20 mouse cellular contexts compared by ENCODE assay signal in the genomic region with DNA sequence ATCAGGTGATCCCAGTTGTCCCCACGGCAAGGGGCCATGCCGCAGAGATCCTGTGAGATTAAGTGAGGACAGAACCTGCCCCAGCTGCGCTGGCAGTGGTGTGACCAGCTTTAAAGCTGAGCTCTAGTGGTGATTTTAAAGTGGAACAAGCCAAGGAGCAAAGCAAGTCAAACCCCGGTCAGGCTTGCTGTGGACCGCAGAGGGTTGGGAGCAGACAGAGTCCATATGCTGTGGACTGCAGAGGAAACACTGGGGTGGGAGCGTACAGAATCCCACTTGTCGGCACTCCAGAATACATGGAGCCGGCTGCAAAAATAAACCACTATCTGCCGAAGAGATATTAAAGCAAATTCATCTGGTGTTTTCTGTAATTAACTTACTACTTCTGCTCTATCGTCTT. TPM values are rescaled to one million over a fixed set of nuclear protein-coding genes. Genes with fewer than 3 reads are reported as not detected.
A peak's percentile ranks its signal among the peaks of the same experiment; 100 is the strongest.
DNase-seq lines count a peak whose midpoint lies in the region; ATAC-seq and TF ChIP-seq lines count a peak whose summit lies in the region.
"Had no signal": no experiment of that assay in that cellular context is flagged by ENCODE, and none has a peak within 500 bp of the region (broad histone marks: within the 10 kb centered on the region; RNA-seq: fewer than 3 reads in every experiment).

No protein-coding gene starts in this region.

- 75% methylated on average over 10 of the region's 10 CpGs for WGBS in embryonic facial prominence, embryonic 12.5 days
- 86% methylated on average over 10 of the region's 10 CpGs for WGBS in embryonic facial prominence, embryonic 10.5 days
- WGBS in heart, embryonic 13.5 days = 39% methylated on average over 10 of the region's 10 CpGs
- 61% methylated on average over 10 of the region's 10 CpGs for WGBS in kidney, postnatal 0 days
- 36% methylated on average over 10 of the region's 10 CpGs for WGBS in heart, postnatal 0 days

- H3K9me3 ChIP-seq in embryonic facial prominence, embryonic 12.5 days = no peaks in the 10 kb centered on the region
- no peaks in the 10 kb centered on the region for H3K9me3 ChIP-seq in embryonic facial prominence, embryonic 10.5 days
- H3K9me3 ChIP-seq in heart, embryonic 13.5 days = no peaks in the 10 kb centered on the region
- H3K9me3 ChIP-seq in kidney, postnatal 0 days (replicated peaks; ENCODE audit: low read length) = no peaks in the 10 kb centered on the region
- H3K9me3 ChIP-seq in heart, postnatal 0 days (replicated peaks; ENCODE audit: control insufficient read depth, low read length) = no peaks in the 10 kb centered on the region
- H3K9me3 ChIP-seq: forebrain, embryonic 13.5 days; hindbrain, embryonic 13.5 days; limb, embryonic 13.5 days; liver, embryonic 13.5 days; neural tube, embryonic 15.5 days had no signal

- H3K36me3 ChIP-seq in embryonic facial prominence, embryonic 12.5 days = no peaks in the 10 kb centered on the region
- no peaks in the 10 kb centered on the region for H3K36me3 ChIP-seq in embryonic facial prominence, embryonic 10.5 days (replicated peaks)
- H3K36me3 ChIP-seq in heart, embryonic 13.5 days = no peaks in the 10 kb centered on the region
- no peaks in the 10 kb centered on the region for H3K36me3 ChIP-seq in kidney, postnatal 0 days (ENCODE audit: insufficient read depth, low read length)
- no peaks in the 10 kb centered on the region for H3K36me3 ChIP-seq in heart, postnatal 0 days (replicated peaks; ENCODE audit: control insufficient read depth, insufficient read depth, low read length)
- H3K36me3 ChIP-seq: hindbrain, embryonic 13.5 days; limb, embryonic 13.5 days; liver, embryonic 13.5 days; neural tube, embryonic 15.5 days had no signal

- H3K27ac ChIP-seq in embryonic facial prominence, embryonic 12.5 days = no peak overlapping the region
- H3K27ac ChIP-seq in embryonic facial prominence, embryonic 10.5 days (replicated peaks) = no peak overlapping the region
- peak overlapping the region; percentile 42; the same call in 1 of the 2 replicates for H3K27ac ChIP-seq in heart, embryonic 13.5 days (replicated peaks)
- H3K27ac ChIP-seq in kidney, postnatal 0 days = no peak overlapping the region
- H3K27ac ChIP-seq in heart, postnatal 0 days (ENCODE audit: low read depth) = no peak overlapping the region; the same call in 1 of the 2 replicates
- H3K27ac ChIP-seq: forebrain, embryonic 13.5 days; hindbrain, embryonic 13.5 days; limb, embryonic 13.5 days; liver, embryonic 13.5 days; neural tube, embryonic 15.5 days had no signal

- no peak overlapping the region for H3K9ac ChIP-seq in embryonic facial prominence, embryonic 12.5 days
- H3K9ac ChIP-seq in heart, embryonic 13.5 days = no peak overlapping the region
- no peak overlapping the region for H3K9ac ChIP-seq in kidney, postnatal 0 days (ENCODE audit: low read depth, low read length)
- no peak overlapping the region for H3K9ac ChIP-seq in heart, postnatal 0 days (replicated peaks; ENCODE audit: low read depth, low read length)
- H3K9ac ChIP-seq: forebrain, embryonic 13.5 days; hindbrain, embryonic 13.5 days; limb, embryonic 13.5 days; liver, embryonic 13.5 days; neural tube, embryonic 15.5 days had no signal

- TF ChIP-seq EP300 in heart, postnatal 0 days (IDR thresholded peaks at IDR 0.05; ENCODE audit: low read depth) = no peak

- peaks cover 11% of the 10 kb centered on the region for H3K4me1 ChIP-seq in embryonic facial prominence, embryonic 12.5 days
- peaks cover 10% of the 10 kb centered on the region for H3K4me1 ChIP-seq in embryonic facial prominence, embryonic 10.5 days
- H3K4me1 ChIP-seq in heart, embryonic 13.5 days = peaks cover 37% of the 10 kb centered on the region
- no peaks in the 10 kb centered on the region for H3K4me1 ChIP-seq in kidney, postnatal 0 days (replicated peaks; ENCODE audit: insufficient read depth, low read length)
- peaks cover 22% of the 10 kb centered on the region; the same call in 1 of the 2 replicates for H3K4me1 ChIP-seq in heart, postnatal 0 days (ENCODE audit: control insufficient read depth, insufficient read depth)
- H3K4me1 ChIP-seq: liver, embryonic 13.5 days had no signal

- no peak for DNase-seq in embryonic facial prominence, embryonic 10.5 days (ENCODE audit: low spot score)
- DNase-seq in heart, adult 9 months (ENCODE audit: low spot score in 2 of 2) = no peak
- peak; percentile 70 for DNase-seq in kidney, postnatal 0 days (ENCODE audit: low spot score)
- DNase-seq in kidney, adult 11 months = no peak
- no peak for DNase-seq in heart, postnatal 0 days (ENCODE audit: low spot score)
- no peak for DNase-seq in urinary bladder, postnatal 10 days (ENCODE audit: low spot score)
- DNase-seq: adrenal gland, adult 2 months; cerebellum, adult 2 months; cerebellum, postnatal 36 days; liver, embryonic 13.5 days; spleen, adult 18-20 months had no signal

- H3K4me3 ChIP-seq in embryonic facial prominence, embryonic 12.5 days = no peak overlapping the region
- H3K4me3 ChIP-seq in embryonic facial prominence, embryonic 10.5 days = no peak overlapping the region
- H3K4me3 ChIP-seq in heart, embryonic 13.5 days = no peak overlapping the region
- H3K4me3 ChIP-seq in kidney, postnatal 0 days (replicated peaks; ENCODE audit: low read depth, low read length) = no peak overlapping the region
- H3K4me3 ChIP-seq in heart, postnatal 0 days (ENCODE audit: low read depth, low read length) = no peak overlapping the region
- H3K4me3 ChIP-seq: erythroblast, embryonic 14.5 days; forebrain, embryonic 13.5 days; hindbrain, embryonic 13.5 days; limb, embryonic 13.5 days; liver, embryonic 13.5 days; neural tube, embryonic 15.5 days had no signal

- no peak overlapping the region for H3K4me2 ChIP-seq in embryonic facial prominence, embryonic 12.5 days (replicated peaks)
- peak overlapping the region; percentile 30 for H3K4me2 ChIP-seq in heart, embryonic 13.5 days
- no peak overlapping the region for H3K4me2 ChIP-seq in kidney, postnatal 0 days (ENCODE audit: low read length)
- no peak overlapping the region; the same call in 1 of the 2 replicates for H3K4me2 ChIP-seq in heart, postnatal 0 days (ENCODE audit: low read depth, low read length)
- H3K4me2 ChIP-seq: forebrain, embryonic 13.5 days; hindbrain, embryonic 13.5 days; limb, embryonic 13.5 days; liver, embryonic 13.5 days; neural tube, embryonic 15.5 days had no signal

- 0 out of 2 replicates have a peak, but pooled peaks have one; percentile 47 for ATAC-seq in embryonic facial prominence, embryonic 12.5 days (ENCODE audit: insufficient number of reproducible peaks, insufficient read depth, low FRiP score, low TSS enrichment)
- no peak for ATAC-seq in heart, embryonic 13.5 days (ENCODE audit: extremely low read depth, insufficient number of reproducible peaks, low FRiP score, low TSS enrichment)
- ATAC-seq in kidney, postnatal 0 days (replicated peaks; ENCODE audit: low FRiP score, low read depth) = no peak
- peak; percentile 31; the same call in 1 of the 2 replicates for ATAC-seq in heart, postnatal 0 days (ENCODE audit: insufficient read depth, low read depth)
- ATAC-seq: forebrain, embryonic 13.5 days; inflammation-experienced regulatory T-cells, adult 6 months; midbrain, embryonic 16.5 days had no signal

- no peaks in the 10 kb centered on the region for H3K27me3 ChIP-seq in embryonic facial prominence, embryonic 12.5 days
- no peaks in the 10 kb centered on the region for H3K27me3 ChIP-seq in embryonic facial prominence, embryonic 10.5 days (replicated peaks; ENCODE audit: low read depth, poor library complexity, severe bottlenecking)
- H3K27me3 ChIP-seq in heart, embryonic 13.5 days (replicated peaks) = no peaks in the 10 kb centered on the region
- no peaks in the 10 kb centered on the region for H3K27me3 ChIP-seq in kidney, postnatal 0 days (ENCODE audit: insufficient read depth, low read length)
- no peaks in the 10 kb centered on the region for H3K27me3 ChIP-seq in heart, postnatal 0 days (ENCODE audit: control insufficient read depth, insufficient read depth, low read length)
- H3K27me3 ChIP-seq: forebrain, embryonic 13.5 days; hindbrain, embryonic 13.5 days; limb, embryonic 13.5 days; liver, embryonic 13.5 days; neural tube, embryonic 15.5 days had no signal

- TF ChIP-seq CTCF in kidney, postnatal 0 days (IDR thresholded peaks at IDR 0.05; ENCODE audit: low read depth) = no peak
- TF ChIP-seq CTCF in heart, postnatal 0 days (IDR thresholded peaks at IDR 0.05; ENCODE audit: low read depth) = no peak

RNA-seq across cellular contexts. Expression of a gene that starts 54.8 kb away (rescaled TPM):
- 28.4 and 29.8 TPM in 2 replicates for polyA plus RNA-seq in embryonic facial prominence, embryonic 12.5 days (2016; fragmentation: Nextera tagmentation; extraction: Ambion mirVana)
- 13.6 and 16.6 TPM in 2 replicates for polyA plus RNA-seq in embryonic facial prominence, embryonic 10.5 days (2016; fragmentation: Nextera tagmentation; extraction: Ambion mirVana)
- polyA plus RNA-seq in heart, embryonic 13.5 days (2015; fragmentation: Nextera tagmentation; extraction: Ambion mirVana) = 9.3 and 10.0 TPM in 2 replicates
- 24.7 and 25.9 TPM in 2 replicates for polyA plus RNA-seq in kidney, postnatal 0 days (2015; fragmentation: Nextera tagmentation; extraction: Ambion mirVana)
- total RNA-seq in heart, postnatal 0 days (2014; rRNA removed; ENCODE audit: low replicate concordance) = 30.2 and 44.3 TPM in 2 replicates
- 8.9 and 10.9 TPM in 2 replicates for polyA plus RNA-seq in heart, postnatal 0 days (2015; fragmentation: Nextera tagmentation; extraction: Ambion mirVana)

Comparison
In these comparisons a context has a peak if more than half of its experiments do, and no peak if none do; other contexts are left out.
1. ATAC-seq: peak in embryonic facial prominence, embryonic 12.5 days (single experiment) and heart, postnatal 0 days (single experiment); none in heart, embryonic 13.5 days (single experiment) and kidney, postnatal 0 days (single experiment).